Mouse (Mus musculus): Measurements from ENCODE around the gene Trmt10a. TPM values are rescaled to one million over a fixed set of nuclear protein-coding genes. Genes with fewer than 3 reads are reported as not detected.

Trmt10a gene
- total and polyA plus RNA-seq, 3 experiments = 4.6 to 24.9 (median 15.9) TPM

- no peak for TF ChIP-seq TAL1 (conservative IDR thresholded peaks at IDR 0.05; ENCODE audit: low read depth, low read length)
- no peak for TF ChIP-seq GATA2 (IDR thresholded peaks at IDR 0.05; ENCODE audit: borderline replicate concordance, low read depth, low read length)
- no peak for TF ChIP-seq POLR2AphosphoS5 (IDR thresholded peaks at IDR 0.05; ENCODE audit: insufficient replicate concordance, low read depth, low read length)
- no peak for TF ChIP-seq GATA1 (IDR thresholded peaks at IDR 0.05; ENCODE audit: borderline replicate concordance, low read length)
- TF ChIP-seq CTCF (IDR thresholded peaks at IDR 0.05; ENCODE audit: low read depth, low read length) = no peak
- no peaks in the 10 kb centered on the region for H3K9me3 ChIP-seq (replicated peaks)
- H3K27me3 ChIP-seq (ENCODE audit: insufficient read depth, low read length) = peaks cover 2% of the 10 kb centered on the region; the same call in 1 of the 2 replicates
- no peaks in the 10 kb centered on the region for H3K4me1 ChIP-seq (ENCODE audit: insufficient read depth, low read depth, low read length)
- ATAC-seq (ENCODE audit: extremely low read depth, insufficient number of reproducible peaks, low FRiP score, poor library complexity, severe bottlenecking) (no peak), DNase-seq (ENCODE audit: low spot score) (no peak)
- H3K4me3 ChIP-seq (ENCODE audit: low read depth, low read length) = no peak overlapping the region
- no peaks in the 10 kb centered on the region for H3K36me3 ChIP-seq (replicated peaks)
Observed at GRCm38 (mm10) chr3:138103690-138104089, 39.6 kb upstream of the Trmt10a start.

GRCm38 (mm10) chr3:138105056-138105455, 38.2 kb upstream of the Trmt10a start:
- no peak for ATAC-seq (ENCODE audit: extremely low read depth, insufficient number of reproducible peaks, low FRiP score, poor library complexity, severe bottlenecking)

DNA sequence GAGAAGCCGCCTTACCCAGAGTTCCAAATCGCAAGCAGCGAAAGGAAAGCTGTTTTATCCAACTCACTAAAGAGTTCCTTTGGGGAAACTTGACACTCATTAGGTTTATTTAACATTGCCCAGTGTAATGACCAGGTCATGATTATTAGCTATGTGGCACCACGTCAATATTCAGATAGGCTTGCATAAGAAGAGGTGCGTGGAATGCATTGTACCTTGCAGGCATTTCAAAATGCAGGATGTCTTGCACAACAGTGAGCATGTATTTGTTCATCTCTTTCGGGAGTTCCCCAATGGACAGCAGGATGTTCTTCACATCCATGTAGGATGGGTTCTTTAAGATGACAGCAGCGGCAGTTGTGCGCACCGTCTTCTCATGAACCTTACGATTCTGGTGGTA, 36.4 kb upstream of the Trmt10a start:
- no peak overlapping the region for H3K4me3 ChIP-seq (ENCODE audit: low read depth, low read length)
- no peaks in the 10 kb centered on the region for H3K36me3 ChIP-seq (replicated peaks)
- no peak for TF ChIP-seq GATA2 (IDR thresholded peaks at IDR 0.05; ENCODE audit: borderline replicate concordance, low read depth, low read length)
- TF ChIP-seq CTCF (IDR thresholded peaks at IDR 0.05; ENCODE audit: low read depth, low read length) = no peak
- no peak for TF ChIP-seq TAL1 (conservative IDR thresholded peaks at IDR 0.05; ENCODE audit: low read depth, low read length)
- TF ChIP-seq POLR2AphosphoS5 (IDR thresholded peaks at IDR 0.05; ENCODE audit: insufficient replicate concordance, low read depth, low read length) = no peak
- no peak for TF ChIP-seq GATA1 (IDR thresholded peaks at IDR 0.05; ENCODE audit: borderline replicate concordance, low read length)
- ATAC-seq (ENCODE audit: extremely low read depth, insufficient number of reproducible peaks, low FRiP score, poor library complexity, severe bottlenecking) (no peak), DNase-seq (ENCODE audit: low spot score) (no peak)
- no peaks in the 10 kb centered on the region; the same call in 1 of the 2 replicates for H3K4me1 ChIP-seq (ENCODE audit: insufficient read depth, low read depth, low read length)
- H3K9me3 ChIP-seq (replicated peaks) = no peaks in the 10 kb centered on the region
- H3K27me3 ChIP-seq (ENCODE audit: insufficient read depth, low read length) = peaks cover 14% of the 10 kb centered on the region

More at GRCm38 (mm10) chr3:138105056-138105455, 38.2 kb upstream of the Trmt10a start:
- Histone ChIP-seq H3K4me1 (ENCODE audit: insufficient read depth, low read depth, low read length) (no peaks in the 10 kb centered on the region), H3K27me3 (ENCODE audit: insufficient read depth, low read length) (peaks cover 8% of the 10 kb centered on the region), H3K36me3 (replicated peaks) (no peaks in the 10 kb centered on the region), H3K4me3 (ENCODE audit: low read depth, low read length) (no peak overlapping the region), H3K9me3 (replicated peaks) (no peaks in the 10 kb centered on the region)
- no peak for TF ChIP-seq CTCF (IDR thresholded peaks at IDR 0.05; ENCODE audit: low read depth, low read length)
- TF ChIP-seq TAL1 (conservative IDR thresholded peaks at IDR 0.05; ENCODE audit: low read depth, low read length) = no peak
- TF ChIP-seq POLR2AphosphoS5 (IDR thresholded peaks at IDR 0.05; ENCODE audit: insufficient replicate concordance, low read depth, low read length) = no peak
- no peak for TF ChIP-seq GATA2 (IDR thresholded peaks at IDR 0.05; ENCODE audit: borderline replicate concordance, low read depth, low read length)
- TF ChIP-seq GATA1 (IDR thresholded peaks at IDR 0.05; ENCODE audit: borderline replicate concordance, low read length) = no peak
- no peak for DNase-seq (ENCODE audit: low spot score)

GRCm38 (mm10) chr3:138110910-138111782, 32.1 kb upstream of the Trmt10a start:
- no peak for DNase-seq (ENCODE audit: low spot score)
- Histone ChIP-seq H3K4me1 (ENCODE audit: insufficient read depth, low read depth, low read length) (no peaks in the 10 kb centered on the region; the same call in 1 of the 2 replicates), H3K9me3 (replicated peaks) (no peaks in the 10 kb centered on the region), H3K27me3 (ENCODE audit: insufficient read depth, low read length) (peaks cover 21% of the 10 kb centered on the region), H3K36me3 (replicated peaks) (no peaks in the 10 kb centered on the region), H3K4me3 (ENCODE audit: low read depth, low read length) (no peak overlapping the region; the same call in 1 of the 2 replicates)
- no peak for ATAC-seq (ENCODE audit: extremely low read depth, insufficient number of reproducible peaks, low FRiP score, poor library complexity, severe bottlenecking)
- no peak for TF ChIP-seq POLR2AphosphoS5 (IDR thresholded peaks at IDR 0.05; ENCODE audit: insufficient replicate concordance, low read depth, low read length)
- TF ChIP-seq TAL1 (conservative IDR thresholded peaks at IDR 0.05; ENCODE audit: low read depth, low read length) = no peak
- no peak for TF ChIP-seq GATA1 (IDR thresholded peaks at IDR 0.05; ENCODE audit: borderline replicate concordance, low read length)
- no peak for TF ChIP-seq GATA2 (IDR thresholded peaks at IDR 0.05; ENCODE audit: borderline replicate concordance, low read depth, low read length)
- no peak for TF ChIP-seq CTCF (IDR thresholded peaks at IDR 0.05; ENCODE audit: low read depth, low read length)

DNA sequence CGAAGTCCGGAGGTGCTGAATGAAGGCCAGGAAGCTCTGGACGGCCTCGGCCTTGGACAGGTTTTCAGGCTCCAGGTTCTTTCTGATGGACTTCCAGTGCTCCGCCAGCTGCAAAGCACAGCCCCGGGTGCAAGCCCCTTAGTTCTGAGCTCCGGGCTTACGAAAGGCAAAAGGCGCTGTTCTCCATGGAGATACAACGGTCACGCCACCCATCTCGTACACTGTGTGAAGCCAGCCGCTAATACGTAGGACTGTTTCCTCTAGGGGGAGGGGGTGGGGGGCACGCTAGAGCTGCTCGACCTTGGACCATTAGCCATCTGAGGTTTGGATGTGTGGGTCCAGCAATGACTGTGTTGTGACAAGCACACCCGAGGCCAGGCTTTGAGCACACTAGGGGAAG, 29.1 kb upstream of the Trmt10a start:
- H3K4me1 ChIP-seq (ENCODE audit: insufficient read depth, low read depth, low read length) = peaks cover 3% of the 10 kb centered on the region
- ATAC-seq (ENCODE audit: extremely low read depth, insufficient number of reproducible peaks, low FRiP score, poor library complexity, severe bottlenecking) = no peak

GRCm38 (mm10) chr3:138116871-138117270, 26.4 kb upstream of the Trmt10a start:
- TF ChIP-seq GATA2 (IDR thresholded peaks at IDR 0.05; ENCODE audit: borderline replicate concordance, low read depth, low read length) = no peak
- no peak for TF ChIP-seq CTCF (IDR thresholded peaks at IDR 0.05; ENCODE audit: low read depth, low read length)
- no peak for TF ChIP-seq TAL1 (conservative IDR thresholded peaks at IDR 0.05; ENCODE audit: low read depth, low read length)
- TF ChIP-seq POLR2AphosphoS5 (IDR thresholded peaks at IDR 0.05; ENCODE audit: insufficient replicate concordance, low read depth, low read length) = no peak
- TF ChIP-seq GATA1 (IDR thresholded peaks at IDR 0.05; ENCODE audit: borderline replicate concordance, low read length) = no peak
- Histone ChIP-seq H3K36me3 (replicated peaks) (no peaks in the 10 kb centered on the region), H3K4me1 (ENCODE audit: insufficient read depth, low read depth, low read length) (peaks cover 3% of the 10 kb centered on the region; the same call in 1 of the 2 replicates), H3K9me3 (replicated peaks) (no peaks in the 10 kb centered on the region), H3K4me3 (ENCODE audit: low read depth, low read length) (no peak overlapping the region), H3K27me3 (ENCODE audit: insufficient read depth, low read length) (peaks cover 11% of the 10 kb centered on the region; the same call in 1 of the 2 replicates)
- no peak for DNase-seq (ENCODE audit: low spot score)
- ATAC-seq (ENCODE audit: extremely low read depth, insufficient number of reproducible peaks, low FRiP score, poor library complexity, severe bottlenecking) = no peak

More for the DNA sequence above, 29.1 kb upstream of the Trmt10a start:
- Histone ChIP-seq H3K9me3 (replicated peaks) (no peaks in the 10 kb centered on the region), H3K4me3 (ENCODE audit: low read depth, low read length) (no peak overlapping the region), H3K36me3 (replicated peaks) (no peaks in the 10 kb centered on the region), H3K27me3 (ENCODE audit: insufficient read depth, low read length) (peaks cover 20% of the 10 kb centered on the region)
- no peak for DNase-seq (ENCODE audit: low spot score)
- TF ChIP-seq GATA2 (IDR thresholded peaks at IDR 0.05; ENCODE audit: borderline replicate concordance, low read depth, low read length) (no peak), GATA1 (IDR thresholded peaks at IDR 0.05; ENCODE audit: borderline replicate concordance, low read length) (no peak), TAL1 (conservative IDR thresholded peaks at IDR 0.05; ENCODE audit: low read depth, low read length) (no peak), POLR2AphosphoS5 (IDR thresholded peaks at IDR 0.05; ENCODE audit: insufficient replicate concordance, low read depth, low read length) (no peak), CTCF (IDR thresholded peaks at IDR 0.05; ENCODE audit: low read depth, low read length) (no peak)
